Mouse (Mus musculus): ENCODE measurements around the gene Apeh. TPM values are rescaled to one million over a fixed set of nuclear protein-coding genes. Genes with fewer than 3 reads are reported as not detected.

The Apeh gene
- polyA plus RNA-seq, 2 experiments: 150 to 153 TPM

DNA sequence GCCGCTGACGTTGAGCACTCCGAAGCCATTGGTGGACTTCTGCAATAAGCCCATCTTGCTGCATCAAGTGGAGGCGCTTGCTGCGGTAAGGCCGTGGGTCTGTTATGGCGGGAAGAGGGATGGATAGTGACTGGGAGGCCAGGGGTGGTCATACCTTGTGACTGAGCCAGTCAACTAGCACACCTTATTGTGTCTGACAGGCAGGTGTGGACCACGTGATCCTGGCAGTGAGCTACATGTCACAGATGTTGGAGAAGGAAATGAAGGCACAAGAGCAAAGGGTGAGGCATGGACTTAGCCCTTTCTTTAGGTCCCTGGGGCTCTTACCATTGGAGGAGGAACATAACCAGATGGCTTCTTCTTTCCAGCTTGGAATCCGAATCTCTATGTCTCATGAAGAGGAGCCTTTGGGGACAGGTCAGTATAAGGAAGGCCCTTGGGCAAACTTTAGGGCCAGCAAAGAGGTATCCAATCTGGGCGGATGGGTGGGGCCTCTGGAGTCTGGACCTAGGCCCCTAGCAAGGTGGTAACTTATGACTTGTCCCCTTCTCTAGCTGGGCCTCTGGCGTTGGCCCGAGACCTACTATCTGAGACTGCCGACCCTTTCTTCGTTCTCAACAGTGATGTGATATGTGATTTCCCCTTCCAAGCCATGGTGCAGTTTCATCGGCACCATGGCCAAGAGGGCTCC is 44.7 kb downstream of the Apeh start:
- no peak for DNase-seq (ENCODE audit: low read depth in 3 of 3, low spot score in 3 of 3)
- H3K4me3 ChIP-seq (ENCODE audit: insufficient read depth in 1 of 2, low read depth in 2 of 2, low read length in 2 of 2): peak overlapping the region; percentile 75 to 85
- H3K4me1 ChIP-seq (replicated peaks; ENCODE audit: control insufficient read depth in 2 of 2, insufficient read depth in 2 of 2, low read length in 1 of 2): peaks cover 22 to 36% of the 10 kb centered on the region in 2 experiments
- TF ChIP-seq EP300 (IDR thresholded peaks at IDR 0.05; ENCODE audit: low read depth) (no peak), CTCF (IDR thresholded peaks at IDR 0.05; ENCODE audit: low read depth) (no peak)
- no peaks in the 10 kb centered on the region for H3K27me3 ChIP-seq (ENCODE audit: control insufficient read depth, insufficient read depth, low read length)
- peaks cover 64% of the 10 kb centered on the region for H3K36me3 ChIP-seq (replicated peaks; ENCODE audit: control insufficient read depth, insufficient read depth, low read depth)
- 32% methylated on average over 15 of the region's 15 CpGs for WGBS (ENCODE audit: insufficient replicate concordance)
- H3K9ac ChIP-seq (replicated peaks): peak overlapping the region; percentile 74
- peak overlapping the region; percentile 58 for H3K27ac ChIP-seq
- ATAC-seq (ENCODE audit: insufficient read depth): peak; percentile 0; the same call in 1 of the 2 replicates
- H3K9me3 ChIP-seq (ENCODE audit: control insufficient read depth, low read length): no peaks in the 10 kb centered on the region
- peak overlapping the region; percentile 98 for H3K4me2 ChIP-seq (ENCODE audit: low read depth)

DNA sequence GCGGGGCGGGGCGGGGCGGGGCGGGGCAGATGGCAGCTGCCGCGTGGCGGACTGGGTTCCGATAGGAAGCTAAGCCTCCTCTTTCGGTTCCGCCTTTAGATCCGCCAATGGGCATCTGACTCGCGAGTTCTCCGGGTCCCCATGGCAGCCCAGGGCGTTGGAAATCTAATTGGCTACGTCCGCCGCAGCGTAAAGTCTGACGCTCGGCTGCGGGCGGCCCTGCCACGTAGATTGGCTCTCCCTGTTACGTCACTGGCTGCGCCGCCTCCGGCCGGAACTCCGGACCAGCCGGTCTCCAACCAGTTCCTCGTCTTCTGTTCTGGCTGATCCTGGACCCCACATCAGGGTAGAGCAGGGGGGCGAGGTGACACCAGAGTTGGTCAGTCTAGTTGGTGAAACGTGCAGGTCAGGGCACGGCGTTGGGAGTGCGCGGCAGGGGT is 45.4 kb downstream of the Apeh start, which contains the start of gene Gmppb:
Gene Gmppb (plus strand): TSS at position 227 of the 440 bp plus-strand sequence.
- under 1% methylated on average over 34 of the region's 39 CpGs for WGBS (ENCODE audit: insufficient replicate concordance)

DNA sequence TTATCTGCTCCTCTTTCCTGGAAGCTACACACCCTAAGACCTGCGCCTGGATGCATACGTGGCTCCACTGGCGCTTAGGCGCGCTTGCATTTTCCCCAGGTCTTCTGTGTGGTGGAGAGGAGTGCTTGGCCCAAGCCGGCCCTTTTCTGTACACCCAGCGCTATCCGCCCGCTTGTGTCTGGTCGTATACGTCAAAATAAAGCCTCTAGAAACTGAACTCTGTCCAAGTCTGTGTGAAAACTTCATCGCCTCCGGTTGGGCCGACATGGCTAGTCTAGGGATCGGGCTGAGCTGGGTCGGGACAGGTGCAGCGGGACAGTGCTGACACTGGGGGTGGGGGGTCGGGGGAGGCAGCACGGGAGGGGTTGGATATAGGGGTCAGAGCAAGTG is 45.8 kb downstream of the Apeh start:
- peak; percentile 9 for ATAC-seq (ENCODE audit: insufficient read depth)
- WGBS (ENCODE audit: insufficient replicate concordance): 2% methylated on average over 19 of the region's 19 CpGs
- peak overlapping the region; percentile 57 to 66 for H3K4me3 ChIP-seq (ENCODE audit: insufficient read depth in 1 of 2, low read depth in 2 of 2, low read length in 2 of 2)
- peak in 2 of 3 experiments; percentile 31 to 50 for DNase-seq (ENCODE audit: low read depth in 3 of 3, low spot score in 3 of 3)
- H3K36me3 ChIP-seq (replicated peaks; ENCODE audit: control insufficient read depth, insufficient read depth, low read depth): peaks cover 57% of the 10 kb centered on the region
- TF ChIP-seq EP300 (IDR thresholded peaks at IDR 0.05; ENCODE audit: low read depth) (no peak), CTCF (IDR thresholded peaks at IDR 0.05; ENCODE audit: low read depth) (no peak)
- H3K4me2 ChIP-seq (ENCODE audit: low read depth): peak overlapping the region; percentile 98
- H3K27me3 ChIP-seq (ENCODE audit: control insufficient read depth, insufficient read depth, low read length): no peaks in the 10 kb centered on the region
- H3K9ac ChIP-seq (replicated peaks): peak overlapping the region; percentile 67
- peaks cover 22 to 36% of the 10 kb centered on the region in 2 experiments for H3K4me1 ChIP-seq (replicated peaks; ENCODE audit: control insufficient read depth in 2 of 2, insufficient read depth in 2 of 2, low read length in 1 of 2)
- peak overlapping the region; percentile 92 for H3K27ac ChIP-seq
- no peaks in the 10 kb centered on the region for H3K9me3 ChIP-seq (ENCODE audit: control insufficient read depth, low read length)

More for the DNA sequence above, 45.4 kb downstream of the Apeh start, which contains the start of gene Gmppb:
- peak within 1 kb of the TSS; percentile 74 for H3K9ac ChIP-seq (replicated peaks)
- no peaks in the 10 kb centered on the region for H3K9me3 ChIP-seq (ENCODE audit: control insufficient read depth, low read length)
- no peaks in the 10 kb centered on the region for H3K27me3 ChIP-seq (ENCODE audit: control insufficient read depth, insufficient read depth, low read length)
- no peak; the same call in 1 of the 2 replicates for TF ChIP-seq CTCF (IDR thresholded peaks at IDR 0.05; ENCODE audit: low read depth)
- TF ChIP-seq EP300 (IDR thresholded peaks at IDR 0.05; ENCODE audit: low read depth): no peak
- peaks cover 22 to 36% of the 10 kb centered on the region in 2 experiments for H3K4me1 ChIP-seq (replicated peaks; ENCODE audit: control insufficient read depth in 2 of 2, insufficient read depth in 2 of 2, low read length in 1 of 2)
- peak within 1 kb of the TSS; percentile 92 for H3K27ac ChIP-seq
- peaks cover 60% of the 10 kb centered on the region for H3K36me3 ChIP-seq (replicated peaks; ENCODE audit: control insufficient read depth, insufficient read depth, low read depth)
- peak within 1 kb of the TSS; percentile 75 to 85 for H3K4me3 ChIP-seq (ENCODE audit: insufficient read depth in 1 of 2, low read depth in 2 of 2, low read length in 2 of 2)
- peak; percentile 91 for ATAC-seq (ENCODE audit: insufficient read depth)
- peak; percentile 98 to 99 (median 98) for DNase-seq (ENCODE audit: low read depth in 3 of 3, low spot score in 3 of 3)
- H3K4me2 ChIP-seq (ENCODE audit: low read depth): peak within 1 kb of the TSS; percentile 98

DNA sequence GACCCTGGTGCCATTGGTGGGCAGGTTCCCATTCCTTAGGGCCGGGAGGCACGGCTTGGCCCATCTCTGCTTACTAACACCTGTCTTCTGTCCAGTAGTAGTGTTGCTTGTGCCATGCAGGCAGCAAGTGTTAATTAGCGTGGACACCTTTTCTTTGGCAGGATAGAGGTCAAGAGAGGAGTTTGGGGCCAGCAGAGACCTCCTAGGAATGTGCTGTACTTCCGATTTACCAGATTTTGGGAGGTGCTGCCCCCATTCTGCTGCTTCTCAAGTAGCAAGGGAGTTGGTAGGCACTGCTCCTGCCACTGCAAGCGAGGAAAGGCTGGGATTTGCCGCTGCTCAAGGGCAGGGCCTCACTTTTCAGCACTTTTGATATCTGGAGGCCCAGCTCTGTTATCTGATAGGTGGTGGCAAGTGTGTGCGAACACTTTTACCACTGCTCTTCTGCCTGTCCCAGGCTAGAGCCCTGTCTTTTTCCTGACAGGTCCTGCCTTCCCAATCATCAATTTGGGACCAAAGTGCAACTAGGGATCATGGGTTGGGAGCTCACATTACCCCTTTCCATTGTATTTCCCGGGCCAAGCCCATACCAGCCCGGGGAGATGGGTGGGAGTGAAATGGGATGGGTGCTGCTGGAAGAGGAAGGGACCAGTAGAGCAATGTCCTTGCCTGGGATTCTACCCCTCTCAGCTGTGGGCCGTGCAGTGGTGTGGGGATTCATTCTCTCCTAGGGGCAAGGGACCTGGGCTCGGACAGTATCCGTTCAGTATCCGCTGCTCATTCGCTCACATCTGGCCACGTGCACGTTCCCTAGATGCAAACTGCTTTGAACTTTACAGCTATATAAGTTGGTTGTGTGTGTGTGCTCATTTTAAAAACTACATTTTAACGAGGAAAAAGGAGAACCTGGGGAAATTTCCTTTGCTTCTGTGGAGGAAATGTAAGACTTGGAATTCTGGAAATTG is 46.5 kb downstream of the Apeh start:
- H3K36me3 ChIP-seq (replicated peaks; ENCODE audit: control insufficient read depth, insufficient read depth, low read depth): peaks cover 62% of the 10 kb centered on the region
- H3K27ac ChIP-seq: peak overlapping the region; percentile 92
- no peak for TF ChIP-seq EP300 (IDR thresholded peaks at IDR 0.05; ENCODE audit: low read depth)
- TF ChIP-seq CTCF (IDR thresholded peaks at IDR 0.05; ENCODE audit: low read depth): no peak; the same call in 1 of the 2 replicates
- H3K9me3 ChIP-seq (ENCODE audit: control insufficient read depth, low read length): no peaks in the 10 kb centered on the region
- H3K4me3 ChIP-seq (ENCODE audit: insufficient read depth in 1 of 2, low read depth in 2 of 2, low read length in 2 of 2): peak overlapping the region; percentile 57 to 66
- peak overlapping the region; percentile 98 for H3K4me2 ChIP-seq (ENCODE audit: low read depth)
- WGBS (ENCODE audit: insufficient replicate concordance): 34% methylated on average over 17 of the region's 17 CpGs
- peak; percentile 52 to 63 (median 54) for DNase-seq (ENCODE audit: low read depth in 3 of 3, low spot score in 3 of 3)
- H3K27me3 ChIP-seq (ENCODE audit: control insufficient read depth, insufficient read depth, low read length): no peaks in the 10 kb centered on the region
- peak overlapping the region; percentile 67 for H3K9ac ChIP-seq (replicated peaks)
- peaks cover 22 to 32% of the 10 kb centered on the region in 2 experiments for H3K4me1 ChIP-seq (replicated peaks; ENCODE audit: control insufficient read depth in 2 of 2, insufficient read depth in 2 of 2, low read length in 1 of 2)
- peak; percentile 9; the same call in 1 of the 2 replicates for ATAC-seq (ENCODE audit: insufficient read depth)

Measured in liver, embryonic 14.5 days (tissue).